Mouse (Mus musculus) embryonic fibroblast, embryonic 13.5 days (primary cell): ENCODE data around the gene 4930507D05Rik.

ENCODE experiments used
- CTCF ChIP-seq: IDR thresholded peaks from 2 replicates; pipeline ENCODE4 v1.5.1; 2011; ENCODE audit warnings: mild to moderate bottlenecking, control low read depth, low read length, moderate library complexity, borderline replicate concordance; ENCODE audit not compliant: insufficient read depth
- POLR2A ChIP-seq: IDR thresholded peaks from 2 replicates; pipeline ENCODE4 v1.6.1; 2011; ENCODE audit warnings: low read depth, mild to moderate bottlenecking, control low read depth, low read length, moderate library complexity

GRCm38 (mm10) chr10:62500088-62500915 is 51.0 kb downstream of the 4930507D05Rik start:
- TF ChIP-seq CTCF (peak; percentile 79; the same call in 1 of the 2 replicates), POLR2A (no peak)
